8 mouse cellular contexts compared by ENCODE assay signal in genomic region chr1:191317591-191318196, GRCm38 (mm10). TPM values are rescaled to one million over a fixed set of nuclear protein-coding genes. Genes with fewer than 3 reads are reported as not detected.
DNase-seq lines count a peak whose midpoint lies in the region; ATAC-seq lines count a peak whose summit lies in the region.

TSS of gene Nenf (minus strand) at chr1:191318194.

- peak; percentile 86 for ATAC-seq in inflammation-experienced regulatory T-cells, adult 6 months
- no peak; the same call in none of the 2 replicates for ATAC-seq in monocyte, adult 5-6 weeks (replicated peaks; ENCODE audit: insufficient number of reproducible peaks, low FRiP score, low TSS enrichment, poor library complexity, severe bottlenecking)

- peak; percentile 87 for DNase-seq in adrenal gland, postnatal 10 days
- DNase-seq in embryo, embryonic 11 days: peak; percentile 82
- peak; percentile 81 for DNase-seq in gastrocnemius, postnatal 25 days
- DNase-seq in left cerebral cortex, postnatal 36 days (ENCODE audit: low spot score in 2 of 2): peak; percentile 75 to 82
- DNase-seq in mesoderm, embryonic 11.5 days (ENCODE audit: low read depth, low spot score): peak; percentile 53
- DNase-seq in right cerebral cortex, postnatal 4 days: peak; percentile 73

- intact Hi-C loops in left cerebral cortex, postnatal 36 days (cut with DNase I): loop anchor here (10.0 kb wide), 1 partner anchor 77 kb away; no protein-coding TSS in a partner anchor

RNA-seq across cellular contexts. Expression of gene Nenf, which starts in this region (rescaled TPM):
- total RNA-seq in adrenal gland, postnatal 10 days (2021): 10 to 100 TPM; 97.5 to 97.6 TPM
- total RNA-seq in gastrocnemius, postnatal 25 days (2021): 10 to 100 TPM; 54.3 to 62.3 TPM
- polyA plus RNA-seq in inflammation-experienced regulatory T-cells, adult 6 months (2017; shearing (Covaris generic)): 1 to 10 TPM; 1.7 to 2.5 (median 1.8) TPM
- 10 to 100 TPM; 66.1 to 76.7 TPM for total RNA-seq in left cerebral cortex, postnatal 36 days (2021)
- total RNA-seq in monocyte, adult 5-6 weeks (2017): 1.9 to 4.4 TPM (median 2.5 TPM) in 3 replicates

Comparison
In these comparisons a context has a peak if more than half of its experiments do, and no peak if none do; other contexts are left out.
1. RNA of gene Nenf (total RNA-seq): 97.5 to 97.6 TPM in adrenal gland, postnatal 10 days, 66.1 to 76.7 TPM in left cerebral cortex, postnatal 36 days and 54.3 to 62.3 TPM in gastrocnemius, postnatal 25 days; 1.9 to 4.4 TPM in monocyte, adult 5-6 weeks; every median in the first group is over 10 times any median in the second.
2. Peak in every context shown above with its lines, with median percentiles within 50 percentile points of each other: DNase-seq.